Mouse (Mus musculus) layer of hippocampus, postnatal 25 days (tissue): ENCODE data around the gene Ctnnal1. TPM values are rescaled to one million over a fixed set of nuclear protein-coding genes. Genes with fewer than 3 reads are reported as not detected.
A peak's percentile ranks its signal among the peaks of the same experiment; 100 is the strongest.

ENCODE experiments used
- DNase-seq, 2 experiments: peaks; one replicate each; pipeline ENCODE4 v3.0.0; 2022; ENCODE audit warnings: mixed read lengths in 2 of 2, low spot score in 1 of 2; ENCODE audit errors: extremely low spot score in 1 of 2
- microRNA-seq, 2 experiments: library from miRNA; unstranded; fragments of <30 nt; microRNA quantifications; one replicate each; pipeline ENCODE4 v1.2.0; 2021
- total RNA-seq, 2 experiments: library from RNA; stranded (reverse); gene quantifications; 2 replicates each; pipeline ENCODE4 v1.2.3; 2021

The Ctnnal1 gene
- total RNA-seq, 2 experiments from 2014 or later = 9.8 to 15.9 TPM

DNA sequence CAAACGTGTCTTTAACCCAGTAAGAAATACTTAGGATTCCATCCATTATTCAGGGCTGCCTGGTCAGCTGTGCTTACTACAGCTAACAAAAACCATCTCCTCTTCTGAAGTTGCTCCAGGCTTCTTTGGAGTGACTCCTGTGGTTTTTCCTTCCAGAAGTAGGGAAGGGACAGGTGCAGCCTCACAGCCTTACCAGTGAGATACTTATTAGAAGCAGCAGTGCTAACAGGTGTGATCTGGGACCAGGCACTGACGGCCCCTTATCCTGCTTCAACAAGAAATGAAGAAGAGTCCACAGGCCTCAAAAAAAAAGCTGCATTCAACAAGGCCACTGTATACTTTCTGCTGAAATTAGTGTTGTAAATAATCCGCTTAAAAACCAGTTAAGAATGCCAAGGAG, 53.3 kb downstream of the Ctnnal1 start:
- DNase-seq = no peak

GRCm38 (mm10) chr4:56809050-56809449, 55.9 kb downstream of the Ctnnal1 start:
- no peak for DNase-seq

DNA sequence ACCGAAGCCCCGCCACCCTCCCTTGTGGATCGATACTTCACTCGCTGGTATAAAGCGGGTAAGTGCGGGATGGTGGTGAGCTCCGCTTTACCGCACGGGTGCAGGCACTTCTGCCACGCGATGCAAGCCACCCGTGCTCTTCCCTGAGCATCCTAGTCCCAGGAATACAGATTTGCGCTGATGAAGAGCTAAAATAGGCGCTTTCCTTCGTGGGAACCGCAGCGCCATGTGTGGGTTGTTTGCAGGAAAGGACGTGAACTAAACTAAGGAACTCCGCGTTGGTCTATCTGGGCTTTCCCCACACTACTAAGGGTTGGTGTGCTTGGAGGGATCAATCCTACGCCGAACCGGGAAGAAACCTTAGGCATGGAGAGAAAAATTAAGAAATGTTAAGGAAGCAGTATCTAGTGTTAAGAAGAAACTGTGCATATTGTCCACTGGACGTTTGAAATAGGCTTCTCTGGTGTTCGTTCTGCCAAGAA, 62.3 kb downstream of the Ctnnal1 start:
- no peak for DNase-seq

DNA sequence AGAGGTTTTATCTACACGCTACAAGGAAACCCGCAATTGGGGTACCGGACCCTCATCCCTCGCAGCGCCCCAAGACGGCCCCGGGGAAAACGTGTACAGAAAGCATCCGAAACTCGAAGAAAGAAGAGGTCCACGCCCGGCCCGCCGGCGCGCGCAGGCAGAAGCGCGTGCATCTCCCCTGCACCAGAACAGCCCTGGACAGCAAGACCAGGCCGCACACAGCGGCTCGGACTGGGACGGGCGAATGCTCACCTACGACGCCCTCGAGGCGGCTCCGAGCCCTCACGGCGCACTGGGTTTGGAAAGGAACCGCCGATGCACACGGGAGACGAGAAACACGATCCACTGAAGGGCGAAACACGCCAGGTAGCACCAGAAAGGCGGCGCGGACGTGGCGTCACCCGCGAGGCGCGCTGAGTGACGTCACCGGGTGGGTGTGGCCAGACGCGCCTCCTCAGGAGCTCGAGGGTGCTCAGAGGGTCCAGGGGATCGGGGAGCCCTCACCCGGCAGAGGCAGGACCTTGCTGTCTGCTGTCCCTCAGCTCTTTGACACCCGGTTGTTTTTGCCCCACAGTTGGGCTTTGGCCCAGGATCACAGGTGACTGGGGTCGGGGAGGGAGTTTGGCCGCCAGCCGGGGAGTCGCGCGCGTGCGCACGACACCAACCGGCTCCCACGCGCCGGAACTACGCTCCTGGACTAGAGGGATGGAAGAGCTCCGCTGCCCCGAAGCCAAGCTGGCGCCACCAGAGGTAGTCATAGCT, 62.9 kb downstream of the Ctnnal1 start, which contains the start of the genes Elp1 and Fam206a:
Gene Elp1 (minus strand): TSS at position 425 of the 762 bp plus-strand sequence.
Gene Fam206a (plus strand): TSS at position 439 of the 762 bp plus-strand sequence.
- DNase-seq = peak; percentile 98 to 100

DNA sequence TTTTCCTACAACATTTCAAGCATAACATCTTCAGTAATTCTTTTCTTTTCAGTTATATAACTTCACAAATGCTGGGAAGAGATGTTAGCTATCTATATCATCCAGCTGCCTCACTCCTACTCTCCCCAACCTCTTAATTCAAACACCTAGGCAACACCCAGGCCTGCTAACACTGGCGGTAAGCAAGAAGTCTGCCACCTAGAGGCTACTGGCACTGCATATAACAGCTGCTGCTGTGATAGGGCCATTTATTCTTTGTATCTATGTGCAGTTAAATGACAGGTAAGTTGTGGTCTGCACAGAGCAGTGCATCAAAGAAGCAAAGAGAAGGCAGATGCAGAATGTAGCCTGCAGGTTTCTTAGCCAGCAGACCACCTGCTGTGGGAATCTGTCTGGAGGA, 73.6 kb downstream of the Ctnnal1 start:
- DNase-seq = no peak

DNA sequence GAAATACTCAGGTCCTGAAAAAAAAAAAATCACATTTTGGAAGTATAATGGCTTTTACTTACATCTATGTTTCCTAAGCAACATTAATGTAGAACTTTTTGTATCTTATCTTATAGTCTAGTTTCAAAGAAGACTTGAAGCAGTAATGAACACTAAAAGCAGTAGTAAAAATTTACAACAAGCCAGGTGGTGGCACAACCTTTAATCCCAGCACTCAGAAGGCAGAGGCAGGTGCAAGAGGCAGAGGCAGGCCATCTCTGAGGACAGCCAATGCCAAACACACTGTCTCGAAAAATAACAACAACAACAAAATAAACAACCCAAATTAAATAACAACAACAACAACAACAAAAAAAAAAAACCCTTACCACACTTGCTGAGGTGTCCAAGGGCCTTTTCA, 93.9 kb downstream of the Ctnnal1 start:
- DNase-seq = no peak

- no peak for DNase-seq
These were observed 96.1 kb downstream of the Ctnnal1 start for GRCm38 (mm10) chr4:56768913-56769312.

GRCm38 (mm10) chr4:56767861-56768284, 97.1 kb downstream of the Ctnnal1 start:
- DNase-seq = no peak

Small RNAs within 50 kb of the gene (microRNA-seq; reads per million reads assigned to microRNA genes)
- gene Mir32 = 21.3 to 27.7 reads per million in 2 experiments

Other genes starting within 250 kb of the Ctnnal1 start
- not detected for gene Gm26657, start 125.1 kb downstream of the Ctnnal1 start, total RNA-seq
- gene Actl7b, start 123.7 kb downstream of the Ctnnal1 start, total RNA-seq = under 1 TPM in 1 of 2 experiments, not detected in 1; 0.25 TPM
- not detected for gene Actl7a, start 121.8 kb downstream of the Ctnnal1 start, total RNA-seq
- 10 to 100 TPM; 58.2 to 64.8 TPM for gene Elp1, start 62.9 kb downstream of the Ctnnal1 start, total RNA-seq
- 10 to 100 TPM; 17.3 to 18.2 TPM for gene Fam206a, start 62.8 kb downstream of the Ctnnal1 start, total RNA-seq
- 10 to 100 TPM; 29.8 to 31.0 TPM for gene Tmem245, start 82.2 kb upstream of the Ctnnal1 start, total RNA-seq
- 100 to 1,000 TPM; 202 to 207 TPM for gene Frrs1l, start 125.2 kb upstream of the Ctnnal1 start, total RNA-seq